Mouse (Mus musculus): ENCODE results near the gene Tube1. TPM values are rescaled to one million over a fixed set of nuclear protein-coding genes. Genes with fewer than 3 reads are reported as not detected.

Gene Tube1
- total and polyA plus RNA-seq, 3 experiments: 2.5 to 7.2 TPM; not detected in 1

DNA sequence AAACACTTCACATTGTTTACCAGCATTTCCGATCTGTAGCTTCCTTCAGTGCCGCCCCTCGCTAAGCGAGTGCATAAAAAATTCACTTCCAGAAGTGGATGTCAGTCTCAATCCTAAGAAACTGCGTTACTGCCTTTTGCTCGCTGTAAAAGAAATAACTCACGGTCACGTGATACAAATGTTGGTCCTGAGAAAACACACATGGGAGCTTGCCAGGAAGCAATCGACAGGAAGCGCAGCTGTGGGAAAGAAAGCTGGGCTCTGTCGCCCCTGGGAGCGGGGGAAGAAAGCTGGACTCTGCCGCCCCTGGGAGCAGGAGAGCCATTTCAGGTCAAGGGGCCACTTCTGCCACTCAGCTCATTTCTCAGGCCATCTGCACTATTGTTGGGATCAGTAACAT lies 39.3 kb downstream of the Tube1 start:
- Histone ChIP-seq H3K36me3 (ENCODE audit: control insufficient read depth in 1 of 2, insufficient read depth in 2 of 2, low read length in 2 of 2) (no peaks in the 10 kb centered on the region), H3K4me3 (ENCODE audit: control insufficient read depth in 1 of 2, insufficient read depth in 1 of 2, low read depth in 2 of 2, low read length in 2 of 2) (no peak overlapping the region), H3K27me3 (ENCODE audit: control insufficient read depth in 1 of 2, insufficient read depth in 2 of 2, low read length in 2 of 2) (no peaks in the 10 kb centered on the region; a peak in 1 of 4 replicates), H3K79me2 (ENCODE audit: control insufficient read depth, insufficient read depth, low read length, poor library complexity) (no peaks in the 10 kb centered on the region), H3K9me3 (replicated peaks; ENCODE audit: insufficient read depth, low read length) (no peaks in the 10 kb centered on the region), H3K27ac (ENCODE audit: control insufficient read depth, low read depth, low read length) (no peak overlapping the region), H3K4me1 (ENCODE audit: control insufficient read depth in 1 of 2, insufficient read depth in 2 of 2, low read length in 2 of 2) (peaks cover 0 to 4% of the 10 kb centered on the region in 2 experiments; a peak in 1 of 4 replicates), H3K9ac (ENCODE audit: control insufficient read depth, low read depth, low read length, poor library complexity, severe bottlenecking) (no peak overlapping the region)
- TF ChIP-seq RCOR1 (IDR thresholded peaks at IDR 0.05; ENCODE audit: low read depth, low read length) (no peak), MYC (IDR thresholded peaks at IDR 0.05; ENCODE audit: low read depth, low read length) (no peak), MAX (IDR thresholded peaks at IDR 0.05; ENCODE audit: low read length) (no peak), MAZ (IDR thresholded peaks at IDR 0.05; ENCODE audit: low read depth, low read length) (no peak), E2F4 (IDR thresholded peaks at IDR 0.05; ENCODE audit: borderline replicate concordance, low read depth, low read length) (no peak), HCFC1 (IDR thresholded peaks at IDR 0.05; ENCODE audit: low read depth, low read length) (no peak), TAL1 (IDR thresholded peaks at IDR 0.05; ENCODE audit: low read length) (no peak), CHD2 (IDR thresholded peaks at IDR 0.05; ENCODE audit: low read length) (no peak), ZC3H11A (IDR thresholded peaks at IDR 0.05; ENCODE audit: low read depth, low read length) (no peak), CTCF (IDR thresholded peaks at IDR 0.05 in 2 of 3, conservative IDR thresholded peaks at IDR 0.05 in 1 of 3; ENCODE audit: control insufficient read depth in 1 of 3, insufficient read depth in 1 of 3, low read depth in 2 of 3, low read length in 3 of 3, poor library complexity in 1 of 3, severe bottlenecking in 1 of 3) (no peak), GATA1 (IDR thresholded peaks at IDR 0.05; ENCODE audit: low read depth, low read length) (no peak), MEF2A (IDR thresholded peaks at IDR 0.05; ENCODE audit: extremely low read depth, insufficient replicate concordance, low read depth, low read length, poor library complexity, severe bottlenecking) (no peak), MXI1 (IDR thresholded peaks at IDR 0.05; ENCODE audit: low read depth, low read length) (no peak), NELFE (IDR thresholded peaks at IDR 0.05; ENCODE audit: low read depth, low read length) (no peak)
- no peak for DNase-seq (ENCODE audit: low read depth, low spot score)

DNA sequence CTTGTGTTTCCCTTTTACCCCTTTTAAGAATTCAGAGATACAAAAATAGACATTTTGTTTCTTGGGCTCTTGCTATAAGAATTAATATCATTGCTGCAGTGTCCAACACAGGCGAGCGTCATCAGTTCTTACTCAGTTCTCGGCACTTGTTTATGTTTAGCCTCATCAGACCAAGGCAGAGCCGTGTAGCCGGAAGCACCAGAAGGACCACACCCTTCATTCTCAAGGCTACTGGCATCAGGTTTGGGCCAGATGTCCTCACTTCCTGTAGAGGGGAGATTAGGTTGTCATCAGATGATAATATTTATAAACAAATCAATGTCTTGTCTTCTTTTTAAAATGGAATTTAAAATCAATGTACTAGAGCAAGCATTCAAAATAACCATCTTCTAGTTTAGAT lies 43.2 kb downstream of the Tube1 start:
- Histone ChIP-seq H3K4me1 (ENCODE audit: control insufficient read depth in 1 of 2, insufficient read depth in 2 of 2, low read length in 2 of 2) (no peaks in the 10 kb centered on the region), H3K9ac (ENCODE audit: control insufficient read depth, low read depth, low read length, poor library complexity, severe bottlenecking) (no peak overlapping the region), H3K27ac (ENCODE audit: control insufficient read depth, low read depth, low read length) (no peak overlapping the region), H3K79me2 (ENCODE audit: control insufficient read depth, insufficient read depth, low read length, poor library complexity) (no peaks in the 10 kb centered on the region), H3K27me3 (ENCODE audit: control insufficient read depth in 1 of 2, insufficient read depth in 2 of 2, low read length in 2 of 2) (no peaks in the 10 kb centered on the region; a peak in 1 of 4 replicates), H3K9me3 (replicated peaks; ENCODE audit: insufficient read depth, low read length) (no peaks in the 10 kb centered on the region), H3K36me3 (ENCODE audit: control insufficient read depth in 1 of 2, insufficient read depth in 2 of 2, low read length in 2 of 2) (no peaks in the 10 kb centered on the region), H3K4me3 (ENCODE audit: control insufficient read depth in 1 of 2, insufficient read depth in 1 of 2, low read depth in 2 of 2, low read length in 2 of 2) (no peak overlapping the region)
- no peak for DNase-seq (ENCODE audit: low read depth, low spot score)
- TF ChIP-seq TCF12 (IDR thresholded peaks at IDR 0.05; ENCODE audit: low read depth, low read length): no peak
- no peak for TF ChIP-seq KAT2A (conservative IDR thresholded peaks at IDR 0.05; ENCODE audit: low read depth, low read length)
- no peak for TF ChIP-seq TBP (IDR thresholded peaks at IDR 0.05; ENCODE audit: low read depth, low read length)
- TF ChIP-seq JUND (IDR thresholded peaks at IDR 0.05; ENCODE audit: low read depth, low read length): no peak
- no peak for TF ChIP-seq GATA1 (IDR thresholded peaks at IDR 0.05; ENCODE audit: low read depth, low read length)
- TF ChIP-seq SIN3A (IDR thresholded peaks at IDR 0.05; ENCODE audit: low read length): no peak
- TF ChIP-seq RCOR1 (IDR thresholded peaks at IDR 0.05; ENCODE audit: low read depth, low read length): no peak
- TF ChIP-seq NELFE (IDR thresholded peaks at IDR 0.05; ENCODE audit: low read depth, low read length): no peak
- TF ChIP-seq MYB (IDR thresholded peaks at IDR 0.05; ENCODE audit: low read depth, low read length): no peak
- no peak for TF ChIP-seq BHLHE40 (IDR thresholded peaks at IDR 0.05; ENCODE audit: borderline replicate concordance, low read depth, low read length)
- TF ChIP-seq HCFC1 (IDR thresholded peaks at IDR 0.05; ENCODE audit: low read depth, low read length): no peak

Data from MEL (cell line).